ENCODE assay signal across 24 mouse cellular contexts in the genomic region with DNA sequence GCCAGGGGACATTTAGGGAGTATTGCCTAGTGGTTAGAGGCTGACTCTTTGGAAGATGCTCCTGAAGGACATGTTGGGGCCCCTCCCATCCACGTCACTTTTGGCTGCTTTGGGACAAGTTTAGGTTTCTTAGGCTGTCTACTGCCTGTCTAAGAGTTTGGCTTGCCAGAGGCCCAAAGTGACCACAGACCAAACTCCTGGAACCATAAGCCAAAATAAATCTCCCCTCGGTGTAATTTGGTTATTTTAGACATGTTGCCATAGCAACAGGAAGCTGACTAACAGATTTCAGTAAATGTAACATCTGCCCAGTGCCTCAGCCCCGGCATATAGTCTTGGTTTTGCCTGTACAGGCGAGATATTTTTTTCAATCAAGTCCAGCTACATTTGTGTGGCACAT. TPM values are rescaled to one million over a fixed set of nuclear protein-coding genes. Genes with fewer than 3 reads are reported as not detected.
DNase-seq lines count a peak whose midpoint lies in the region; ATAC-seq lines count a peak whose summit lies in the region.
"Had no signal": no experiment of that assay in that cellular context is flagged by ENCODE, and none has a peak within 500 bp of the region (broad histone marks: within the 10 kb centered on the region; RNA-seq: fewer than 3 reads in every experiment).

No protein-coding gene starts in this region.

- H3K36me3 ChIP-seq in embryonic facial prominence, embryonic 14.5 days (ENCODE audit: control insufficient read depth, insufficient read depth, low read length) = no peaks in the 10 kb centered on the region
- no peaks in the 10 kb centered on the region for H3K36me3 ChIP-seq in embryonic facial prominence, embryonic 10.5 days (replicated peaks)
- H3K36me3 ChIP-seq: embryonic facial prominence, embryonic 13.5 days; forebrain, embryonic 10.5 days; forebrain, embryonic 12.5 days; G1E had no signal

- no peaks in the 10 kb centered on the region for H3K27me3 ChIP-seq in embryonic facial prominence, embryonic 14.5 days (replicated peaks; ENCODE audit: control insufficient read depth, insufficient read depth, low read length)
- H3K27me3 ChIP-seq in embryonic facial prominence, embryonic 10.5 days (replicated peaks; ENCODE audit: low read depth, poor library complexity, severe bottlenecking) = no peaks in the 10 kb centered on the region
- H3K27me3 ChIP-seq: CH12.LX; embryonic facial prominence, embryonic 13.5 days; forebrain, embryonic 12.5 days had no signal

- H3K27ac ChIP-seq in embryonic facial prominence, embryonic 14.5 days (replicated peaks; ENCODE audit: low read depth, low read length) = no peak overlapping the region
- no peak overlapping the region for H3K27ac ChIP-seq in embryonic facial prominence, embryonic 10.5 days (replicated peaks)
- H3K27ac ChIP-seq: embryonic facial prominence, embryonic 13.5 days; forebrain, embryonic 10.5 days; forebrain, embryonic 12.5 days had no signal

- no peak overlapping the region for H3K9ac ChIP-seq in embryonic facial prominence, embryonic 14.5 days (ENCODE audit: low read depth, low read length)
- H3K9ac ChIP-seq: embryonic facial prominence, embryonic 13.5 days; forebrain, embryonic 12.5 days had no signal

- 79% methylated on average over 4 of the region's 4 CpGs for WGBS in embryonic facial prominence, embryonic 14.5 days
- WGBS in embryonic facial prominence, embryonic 10.5 days = 82% methylated on average over 4 of the region's 4 CpGs

- no peak overlapping the region for H3K4me2 ChIP-seq in embryonic facial prominence, embryonic 14.5 days (ENCODE audit: low read depth, low read length)
- H3K4me2 ChIP-seq: embryonic facial prominence, embryonic 13.5 days; forebrain, embryonic 12.5 days had no signal

- H3K9me3 ChIP-seq in embryonic facial prominence, embryonic 14.5 days (ENCODE audit: control insufficient read depth, low read length) = no peaks in the 10 kb centered on the region
- H3K9me3 ChIP-seq in embryonic facial prominence, embryonic 10.5 days = no peaks in the 10 kb centered on the region
- H3K9me3 ChIP-seq: embryonic facial prominence, embryonic 13.5 days; forebrain, embryonic 10.5 days; forebrain, embryonic 12.5 days had no signal

- H3K4me3 ChIP-seq in embryonic facial prominence, embryonic 14.5 days (ENCODE audit: low read depth, low read length) = no peak overlapping the region
- H3K4me3 ChIP-seq in embryonic facial prominence, embryonic 10.5 days = no peak overlapping the region
- H3K4me3 ChIP-seq: embryonic facial prominence, embryonic 13.5 days; forebrain, embryonic 10.5 days; forebrain, embryonic 12.5 days had no signal

- no peak for ATAC-seq in embryonic facial prominence, embryonic 14.5 days (ENCODE audit: low read depth)
- no peak for ATAC-seq in megakaryocyte-erythroid progenitor cell, adult 5-6 weeks (replicated peaks; ENCODE audit: low FRiP score, low TSS enrichment, poor library complexity, severe bottlenecking)
- ATAC-seq: CD4-positive, CD25-positive, alpha-beta regulatory T cell, adult 4 months; forebrain, embryonic 14.5 days had no signal

- no peaks in the 10 kb centered on the region for H3K4me1 ChIP-seq in embryonic facial prominence, embryonic 14.5 days (ENCODE audit: control insufficient read depth, insufficient read depth, low read length)
- no peaks in the 10 kb centered on the region for H3K4me1 ChIP-seq in embryonic facial prominence, embryonic 10.5 days
- H3K4me1 ChIP-seq: embryonic facial prominence, embryonic 13.5 days; forebrain, embryonic 10.5 days; forebrain, embryonic 12.5 days had no signal

- DNase-seq in embryonic facial prominence, embryonic 14.5 days (ENCODE audit: low spot score) = peak; percentile 12
- DNase-seq in embryonic facial prominence, embryonic 10.5 days (ENCODE audit: low spot score) = no peak
- DNase-seq in 3134 (ENCODE audit: extremely low read depth, insufficient read length, low spot score) (peak; percentile 56), NIH3T3 (ENCODE audit: low read depth) (peak; percentile 41)
- peak; percentile 69 for DNase-seq in fibroblast of lung, adult 2 months (ENCODE audit: low read depth)
- DNase-seq in layer of hippocampus, postnatal 25 days (ENCODE audit: extremely low spot score in 1 of 2, low spot score in 1 of 2) = no peak
- DNase-seq: adrenal gland, adult 2 months; adrenal gland, postnatal 10 days; adrenal gland, postnatal 25 days; B cell, adult 2 months; cerebellum, adult 11-12 months; cerebellum, adult 2 months; cerebellum, adult 9-10 months; cerebellum, postnatal 10 days; cerebellum, postnatal 25 days had no signal

RNA-seq across cellular contexts. Expression of a gene that starts 21.8 kb away (rescaled TPM):
- 1.00 and 1.7 TPM in 2 replicates for polyA plus RNA-seq in embryonic facial prominence, embryonic 14.5 days (2014; fragmentation: Nextera tagmentation; extraction: Ambion mirVana)
- 0.02 and 0.11 TPM in 2 replicates for polyA plus RNA-seq in embryonic facial prominence, embryonic 10.5 days (2016; fragmentation: Nextera tagmentation; extraction: Ambion mirVana)
- not detected in 2 replicates for total RNA-seq in megakaryocyte-erythroid progenitor cell, adult 5-6 weeks (2014; fragmentation: Nextera tagmentation)
- total RNA-seq in megakaryocyte-erythroid progenitor cell, adult 5-6 weeks (2017) = not detected in 2 replicates
- under 1 TPM; 0.07 to 0.16 TPM for total RNA-seq in layer of hippocampus, postnatal 25 days (2021)
- total RNA-seq: CH12.LX had no signal
- polyA plus RNA-seq: CD4-positive, CD25-positive, alpha-beta regulatory T cell, adult 4 months; forebrain, embryonic 10.5 days; forebrain, embryonic 12.5 days; forebrain, embryonic 14.5 days; G1E had no signal

RNA-seq across cellular contexts. Expression of a gene that starts 36.8 kb away (rescaled TPM):
- polyA plus RNA-seq in embryonic facial prominence, embryonic 14.5 days (2014; fragmentation: Nextera tagmentation; extraction: Ambion mirVana) = 17.6 and 17.9 TPM in 2 replicates
- polyA plus RNA-seq in embryonic facial prominence, embryonic 10.5 days (2016; fragmentation: Nextera tagmentation; extraction: Ambion mirVana) = 0.25 TPM in 1 of 2 replicates, not detected in the other
- not detected in 2 replicates for total RNA-seq in megakaryocyte-erythroid progenitor cell, adult 5-6 weeks (2014; fragmentation: Nextera tagmentation)
- total RNA-seq in megakaryocyte-erythroid progenitor cell, adult 5-6 weeks (2017) = not detected in 2 replicates
- 1 to 10 TPM in 1 of 2 experiments, under 1 TPM in 1; 0.54 to 1.1 TPM for total RNA-seq in layer of hippocampus, postnatal 25 days (2021)
- total RNA-seq: adrenal gland, postnatal 25 days; CH12.LX; G1E had no signal
- polyA plus RNA-seq: adrenal gland, adult 2 months; CD4-positive, CD25-positive, alpha-beta regulatory T cell, adult 4 months; embryonic facial prominence, embryonic 11.5 days; forebrain, embryonic 14.5 days; G1E had no signal

Comparison
In these comparisons a context has a peak if more than half of its experiments do, and no peak if none do; other contexts are left out.
1. DNase-seq: peak in embryonic facial prominence, embryonic 14.5 days (single experiment), 3134 (single experiment), NIH3T3 (single experiment) and fibroblast of lung, adult 2 months (single experiment); none in embryonic facial prominence, embryonic 10.5 days (single experiment) and layer of hippocampus, postnatal 25 days (0 of 2).